Mouse (Mus musculus): ENCODE measurements around the gene Inka2. TPM values are rescaled to one million over a fixed set of nuclear protein-coding genes. Genes with fewer than 3 reads are reported as not detected.

The Inka2 gene
- polyA plus RNA-seq, 1 experiment from 2014 or later: 13.9 TPM

DNA sequence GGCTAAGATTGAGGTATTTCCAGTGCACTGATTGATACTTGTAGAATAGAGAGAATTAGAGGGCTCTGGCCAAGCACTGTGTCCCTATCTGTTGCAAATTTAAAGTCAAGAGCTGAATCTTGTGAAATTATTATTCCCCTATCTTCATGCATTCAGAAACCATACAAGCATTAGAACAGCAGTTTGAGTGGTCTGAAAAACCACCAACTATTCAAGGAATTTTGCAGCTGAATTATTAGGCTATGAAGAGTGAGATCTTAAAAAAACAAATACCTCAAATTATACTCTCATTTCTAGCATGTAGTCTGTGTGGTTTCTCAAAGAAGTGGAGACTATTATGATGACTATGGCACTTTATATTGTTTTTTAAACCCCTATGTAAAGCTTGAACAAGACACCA lies 30.9 kb downstream of the Inka2 start:
- Histone ChIP-seq H3K36me3 (ENCODE audit: control insufficient read depth, insufficient read depth, low read length) (peaks cover 14% of the 10 kb centered on the region), H3K4me3 (ENCODE audit: low read length) (no peak overlapping the region), H3K27me3 (replicated peaks; ENCODE audit: control insufficient read depth, insufficient read depth, low read length) (no peaks in the 10 kb centered on the region), H3K9ac (ENCODE audit: low read depth, low read length) (no peak overlapping the region), H3K27ac (ENCODE audit: low read depth, low read length) (no peak overlapping the region), H3K4me2 (ENCODE audit: low read length) (no peak overlapping the region), H3K9me3 (ENCODE audit: control insufficient read depth, low read length) (no peaks in the 10 kb centered on the region), H3K4me1 (ENCODE audit: control insufficient read depth, insufficient read depth, low read depth, low read length) (no peaks in the 10 kb centered on the region)
- no peak for ATAC-seq

DNA sequence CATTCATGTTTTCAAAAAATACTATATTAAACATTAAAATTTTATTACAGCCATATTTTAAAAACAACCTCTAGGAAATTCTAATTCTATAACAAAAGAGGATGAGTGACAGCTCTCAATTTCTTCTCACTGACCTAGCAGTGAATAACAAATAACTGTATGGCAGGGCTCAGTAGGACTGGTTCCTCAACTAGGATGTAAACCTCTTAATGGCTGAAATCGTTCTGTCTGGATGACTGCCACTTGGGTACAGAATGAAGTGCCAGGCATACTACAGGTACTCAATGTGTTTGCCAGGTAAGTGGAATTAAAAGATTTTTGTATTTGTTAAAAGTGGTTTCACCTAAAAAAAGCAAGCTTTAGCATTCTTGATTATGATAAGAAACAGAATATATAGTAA lies 31.7 kb downstream of the Inka2 start:
- Histone ChIP-seq H3K27ac (ENCODE audit: low read depth, low read length) (no peak overlapping the region), H3K9me3 (ENCODE audit: control insufficient read depth, low read length) (no peaks in the 10 kb centered on the region), H3K4me2 (ENCODE audit: low read length) (no peak overlapping the region), H3K27me3 (replicated peaks; ENCODE audit: control insufficient read depth, insufficient read depth, low read length) (no peaks in the 10 kb centered on the region), H3K4me1 (ENCODE audit: control insufficient read depth, insufficient read depth, low read depth, low read length) (no peaks in the 10 kb centered on the region), H3K36me3 (ENCODE audit: control insufficient read depth, insufficient read depth, low read length) (peaks cover 7% of the 10 kb centered on the region), H3K9ac (ENCODE audit: low read depth, low read length) (no peak overlapping the region), H3K4me3 (ENCODE audit: low read length) (no peak overlapping the region)
- 92% methylated on average over 1 of the region's 1 CpGs for WGBS
- ATAC-seq: no peak

- H3K4me1 ChIP-seq (ENCODE audit: control insufficient read depth, insufficient read depth, low read depth, low read length): no peaks in the 10 kb centered on the region
- H3K9ac ChIP-seq (ENCODE audit: low read depth, low read length): no peak overlapping the region
- H3K27ac ChIP-seq (ENCODE audit: low read depth, low read length): no peak overlapping the region
- peaks cover 6% of the 10 kb centered on the region; the same call in 1 of the 2 replicates for H3K36me3 ChIP-seq (ENCODE audit: control insufficient read depth, insufficient read depth, low read length)
- no peaks in the 10 kb centered on the region for H3K27me3 ChIP-seq (replicated peaks; ENCODE audit: control insufficient read depth, insufficient read depth, low read length)
- H3K4me2 ChIP-seq (ENCODE audit: low read length): no peak overlapping the region
- whole genome bisulfite sequencing: 94% methylated on average over 7 of the region's 7 CpGs
- no peak for ATAC-seq
- H3K4me3 ChIP-seq (ENCODE audit: low read length): no peak overlapping the region
- H3K9me3 ChIP-seq (ENCODE audit: control insufficient read depth, low read length): no peaks in the 10 kb centered on the region
Measured at GRCm38 (mm10) chr3:105737070-105737469, 32.7 kb downstream of the Inka2 start.

GRCm38 (mm10) chr3:105737666-105738065 lies 33.3 kb downstream of the Inka2 start:
- H3K4me3 ChIP-seq (ENCODE audit: low read length): no peak overlapping the region
- H3K9ac ChIP-seq (ENCODE audit: low read depth, low read length): no peak overlapping the region
- H3K27me3 ChIP-seq (replicated peaks; ENCODE audit: control insufficient read depth, insufficient read depth, low read length): no peaks in the 10 kb centered on the region
- H3K36me3 ChIP-seq (ENCODE audit: control insufficient read depth, insufficient read depth, low read length): peaks cover 6% of the 10 kb centered on the region; the same call in 1 of the 2 replicates
- no peaks in the 10 kb centered on the region for H3K9me3 ChIP-seq (ENCODE audit: control insufficient read depth, low read length)
- no peak for ATAC-seq
- no peaks in the 10 kb centered on the region for H3K4me1 ChIP-seq (ENCODE audit: control insufficient read depth, insufficient read depth, low read depth, low read length)
- 92% methylated on average over 3 of the region's 3 CpGs for WGBS
- H3K27ac ChIP-seq (ENCODE audit: low read depth, low read length): no peak overlapping the region
- no peak overlapping the region for H3K4me2 ChIP-seq (ENCODE audit: low read length)

DNA sequence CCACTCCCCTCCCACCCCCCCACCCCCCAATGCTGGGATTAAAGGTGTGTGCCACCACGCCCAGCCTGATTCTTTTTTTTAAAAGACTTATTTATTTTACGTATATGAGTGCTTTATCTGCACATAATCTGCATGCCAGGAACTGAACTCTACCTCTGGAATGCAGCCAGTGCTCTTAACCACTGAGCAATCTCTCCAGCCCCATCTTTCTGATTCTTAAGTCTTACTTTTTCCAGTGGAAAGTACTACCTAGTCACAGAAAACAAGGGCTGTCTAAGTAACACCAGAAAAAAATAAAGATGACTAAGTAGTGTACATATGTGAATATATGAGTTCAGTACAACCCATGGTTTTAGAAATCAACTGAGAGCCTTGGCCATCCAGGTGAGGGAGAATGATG lies 42.1 kb downstream of the Inka2 start:
- WGBS: 83% methylated on average over 2 of the region's 2 CpGs
- Histone ChIP-seq H3K27me3 (replicated peaks; ENCODE audit: control insufficient read depth, insufficient read depth, low read length) (no peaks in the 10 kb centered on the region), H3K27ac (ENCODE audit: low read depth, low read length) (no peak overlapping the region), H3K9ac (ENCODE audit: low read depth, low read length) (no peak overlapping the region), H3K4me3 (ENCODE audit: low read length) (no peak overlapping the region), H3K4me2 (ENCODE audit: low read length) (no peak overlapping the region), H3K36me3 (ENCODE audit: control insufficient read depth, insufficient read depth, low read length) (no peaks in the 10 kb centered on the region), H3K9me3 (ENCODE audit: control insufficient read depth, low read length) (no peaks in the 10 kb centered on the region), H3K4me1 (ENCODE audit: control insufficient read depth, insufficient read depth, low read depth, low read length) (no peaks in the 10 kb centered on the region)
- ATAC-seq: no peak

- Histone ChIP-seq H3K4me2 (ENCODE audit: low read length) (no peak overlapping the region), H3K9me3 (ENCODE audit: control insufficient read depth, low read length) (no peaks in the 10 kb centered on the region), H3K27me3 (replicated peaks; ENCODE audit: control insufficient read depth, insufficient read depth, low read length) (no peaks in the 10 kb centered on the region), H3K9ac (ENCODE audit: low read depth, low read length) (no peak overlapping the region), H3K36me3 (ENCODE audit: control insufficient read depth, insufficient read depth, low read length) (no peaks in the 10 kb centered on the region), H3K27ac (ENCODE audit: low read depth, low read length) (no peak overlapping the region), H3K4me3 (ENCODE audit: low read length) (no peak overlapping the region), H3K4me1 (ENCODE audit: control insufficient read depth, insufficient read depth, low read depth, low read length) (no peaks in the 10 kb centered on the region)
- 85% methylated on average over 2 of the region's 2 CpGs for WGBS
- ATAC-seq: no peak
Measured at GRCm38 (mm10) chr3:105750810-105751209, 46.4 kb downstream of the Inka2 start.

GRCm38 (mm10) chr3:105754184-105754583 lies 49.8 kb downstream of the Inka2 start:
- ATAC-seq: no peak
- 76% methylated on average over 3 of the region's 3 CpGs for WGBS
- no peak overlapping the region for H3K27ac ChIP-seq (ENCODE audit: low read depth, low read length)

DNA sequence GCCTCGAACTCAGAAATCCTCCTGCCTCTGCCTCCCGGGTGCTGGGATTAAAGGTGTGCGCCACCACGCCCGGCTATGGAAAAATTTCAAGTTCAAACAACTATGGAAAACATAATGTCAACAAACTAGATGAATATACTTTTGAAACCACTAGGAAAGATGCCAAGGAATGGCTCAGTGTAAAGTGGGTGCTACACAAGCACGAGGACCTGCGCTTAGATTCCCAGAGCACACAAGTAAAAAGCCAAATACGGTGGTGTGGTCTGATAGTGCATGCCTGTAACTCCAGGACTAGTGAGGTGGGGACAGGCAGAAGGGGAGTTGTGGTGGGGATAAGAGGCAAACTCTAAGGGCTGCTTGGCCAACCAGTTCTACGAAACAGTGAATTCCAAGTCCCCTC lies 50.7 kb downstream of the Inka2 start:
- ATAC-seq: no peak
- H3K27ac ChIP-seq (ENCODE audit: low read depth, low read length): no peak overlapping the region
- no peaks in the 10 kb centered on the region for H3K27me3 ChIP-seq (replicated peaks; ENCODE audit: control insufficient read depth, insufficient read depth, low read length)
- H3K9me3 ChIP-seq (ENCODE audit: control insufficient read depth, low read length): no peaks in the 10 kb centered on the region
- no peaks in the 10 kb centered on the region for H3K36me3 ChIP-seq (ENCODE audit: control insufficient read depth, insufficient read depth, low read length)
- WGBS: 95% methylated on average over 9 of the region's 9 CpGs
- peaks cover 4% of the 10 kb centered on the region for H3K4me1 ChIP-seq (ENCODE audit: control insufficient read depth, insufficient read depth, low read depth, low read length)
- H3K4me2 ChIP-seq (ENCODE audit: low read length): no peak overlapping the region
- H3K9ac ChIP-seq (ENCODE audit: low read depth, low read length): no peak overlapping the region
- no peak overlapping the region for H3K4me3 ChIP-seq (ENCODE audit: low read length)

More at GRCm38 (mm10) chr3:105754184-105754583, 49.8 kb downstream of the Inka2 start:
- Histone ChIP-seq H3K9ac (ENCODE audit: low read depth, low read length) (no peak overlapping the region), H3K4me1 (ENCODE audit: control insufficient read depth, insufficient read depth, low read depth, low read length) (peaks cover 4% of the 10 kb centered on the region), H3K9me3 (ENCODE audit: control insufficient read depth, low read length) (no peaks in the 10 kb centered on the region), H3K4me2 (ENCODE audit: low read length) (no peak overlapping the region), H3K27me3 (replicated peaks; ENCODE audit: control insufficient read depth, insufficient read depth, low read length) (no peaks in the 10 kb centered on the region), H3K4me3 (ENCODE audit: low read length) (no peak overlapping the region), H3K36me3 (ENCODE audit: control insufficient read depth, insufficient read depth, low read length) (no peaks in the 10 kb centered on the region)

- no peak for ATAC-seq
- no peaks in the 10 kb centered on the region for H3K36me3 ChIP-seq (ENCODE audit: control insufficient read depth, insufficient read depth, low read length)
- no peaks in the 10 kb centered on the region for H3K27me3 ChIP-seq (replicated peaks; ENCODE audit: control insufficient read depth, insufficient read depth, low read length)
- H3K4me2 ChIP-seq (ENCODE audit: low read length): no peak overlapping the region
- peaks cover 4% of the 10 kb centered on the region for H3K4me1 ChIP-seq (ENCODE audit: control insufficient read depth, insufficient read depth, low read depth, low read length)
- no peak overlapping the region for H3K4me3 ChIP-seq (ENCODE audit: low read length)
- H3K9ac ChIP-seq (ENCODE audit: low read depth, low read length): no peak overlapping the region
- no peak overlapping the region for H3K27ac ChIP-seq (ENCODE audit: low read depth, low read length)
- 69% methylated on average over 2 of the region's 2 CpGs for WGBS
- H3K9me3 ChIP-seq (ENCODE audit: control insufficient read depth, low read length): no peaks in the 10 kb centered on the region
Measured at GRCm38 (mm10) chr3:105756505-105756904, 52.1 kb downstream of the Inka2 start.
